Mouse (Mus musculus) bone marrow, adult 2 months (tissue): ENCODE measurements around the gene Cyyr1.

ENCODE experiments used
- CTCF ChIP-seq: fragments of 200-500 bp; IDR thresholded peaks from 2 replicates; pipeline ENCODE4 v1.5.1; 2011; ENCODE audit warnings: low read length, control low read depth; ENCODE audit not compliant: control insufficient read depth, insufficient read depth
- POLR2A ChIP-seq: fragments of 200-500 bp; IDR thresholded peaks from 2 replicates; pipeline ENCODE4 v1.6.1; 2011; ENCODE audit warnings: low read depth, mild to moderate bottlenecking, control low read depth, low read length, borderline replicate concordance; ENCODE audit not compliant: control insufficient read depth

- TF ChIP-seq CTCF (no peak), POLR2A (no peak)
These were observed 35.6 kb upstream of the Cyyr1 start for GRCm38 (mm10) chr16:85588844-85589243.
